Mouse (Mus musculus) frontal cortex, postnatal 36 days (tissue): ENCODE data around the gene Dgkz.

ENCODE experiments used
- DNase-seq, 2 experiments: peaks; one replicate each; pipeline ENCODE4 v3.0.0; 2022; ENCODE audit warnings: low spot score in 2 of 2

The Dgkz gene

GRCm38 (mm10) chr2:91996006-91996405, 20.3 kb upstream of the Dgkz start:
- DNase-seq: no peak

GRCm38 (mm10) chr2:91993409-91993808, 17.7 kb upstream of the Dgkz start:
- no peak for DNase-seq

- DNase-seq: no peak
Observed at GRCm38 (mm10) chr2:91989750-91990149, 14.1 kb upstream of the Dgkz start.

GRCm38 (mm10) chr2:91987542-91987941, 11.9 kb upstream of the Dgkz start:
- DNase-seq: peak; percentile 89

- no peak for DNase-seq
Observed at GRCm38 (mm10) chr2:91986071-91986470, 10.4 kb upstream of the Dgkz start.

- no peak for DNase-seq
Observed at GRCm38 (mm10) chr2:91984906-91985525, 9.4 kb upstream of the Dgkz start.

GRCm38 (mm10) chr2:91984439-91984838, 8.8 kb upstream of the Dgkz start:
- no peak for DNase-seq

GRCm38 (mm10) chr2:91980830-91981229, 5.2 kb upstream of the Dgkz start:
- no peak for DNase-seq

- DNase-seq: no peak
Observed at GRCm38 (mm10) chr2:91980245-91980644, 4.6 kb upstream of the Dgkz start.

- no peak for DNase-seq
Observed at GRCm38 (mm10) chr2:91978547-91978946, 2.9 kb upstream of the Dgkz start.

- DNase-seq: no peak
Observed at GRCm38 (mm10) chr2:91977960-91978359, 2.3 kb upstream of the Dgkz start.

- DNase-seq: no peak
Observed at GRCm38 (mm10) chr2:91973416-91974135, 2.1 kb downstream of the Dgkz start.

- DNase-seq: no peak
Observed at GRCm38 (mm10) chr2:91972121-91972566, 3.5 kb downstream of the Dgkz start.

- DNase-seq: peak; percentile 74 to 75
Observed at GRCm38 (mm10) chr2:91971231-91972097, 4.2 kb downstream of the Dgkz start.

GRCm38 (mm10) chr2:91967962-91968361, 7.7 kb downstream of the Dgkz start:
- no peak for DNase-seq

GRCm38 (mm10) chr2:91966367-91966766, 9.3 kb downstream of the Dgkz start:
- no peak for DNase-seq

GRCm38 (mm10) chr2:91965417-91965816, 10.2 kb downstream of the Dgkz start:
- no peak for DNase-seq

- DNase-seq: no peak
Observed at GRCm38 (mm10) chr2:91964610-91965204, 11.0 kb downstream of the Dgkz start.

- DNase-seq: peak; percentile 94 to 95
Observed at GRCm38 (mm10) chr2:91963443-91963932, 12.2 kb downstream of the Dgkz start.

- DNase-seq: no peak
Observed at GRCm38 (mm10) chr2:91962864-91963401, 12.7 kb downstream of the Dgkz start.

GRCm38 (mm10) chr2:91961901-91962761, 13.5 kb downstream of the Dgkz start:
- no peak for DNase-seq
